Mouse (Mus musculus) frontal cortex, postnatal 25 days (tissue): ENCODE measurements around the gene Zfp354b.

Source experiments
- DNase-seq, 2 experiments: peaks; one replicate each; pipeline ENCODE4 v3.0.0; 2022; ENCODE audit warnings: low spot score in 2 of 2

Gene Zfp354b

GRCm38 (mm10) chr11:50886231-50886932, 45.1 kb downstream of the Zfp354b start:
- no peak for DNase-seq

- no peak for DNase-seq
Measured at GRCm38 (mm10) chr11:50883756-50884155, 47.7 kb downstream of the Zfp354b start.

- DNase-seq, result no peak
Measured at GRCm38 (mm10) chr11:50878641-50879040, 52.8 kb downstream of the Zfp354b start.
